Mouse (Mus musculus): ENCODE results near the gene Rexo4.
A peak's percentile ranks its signal among the peaks of the same experiment; 100 is the strongest.

Gene Rexo4

DNA sequence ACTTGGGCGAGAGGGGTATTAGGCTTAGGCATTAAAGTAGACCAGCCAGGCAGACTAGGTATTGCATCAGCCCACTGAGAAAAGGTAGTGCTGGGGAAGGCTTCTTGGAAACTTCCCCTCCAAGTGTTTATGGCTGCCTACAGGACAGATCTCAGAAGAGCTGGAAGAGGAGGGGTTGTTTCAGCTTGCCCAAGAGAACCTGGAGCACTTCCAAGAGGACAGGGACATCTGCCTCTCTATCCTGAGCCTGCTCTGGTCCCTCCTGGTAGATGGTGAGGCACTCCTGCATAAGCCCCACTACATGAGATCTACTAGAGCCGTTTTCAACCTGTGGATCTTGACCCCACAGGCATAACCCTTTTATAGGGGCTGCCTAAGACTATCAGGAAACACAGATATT lies 13.8 kb downstream of the Rexo4 start:
- no peak for DNase-seq (ENCODE audit: low read depth, low spot score)

DNA sequence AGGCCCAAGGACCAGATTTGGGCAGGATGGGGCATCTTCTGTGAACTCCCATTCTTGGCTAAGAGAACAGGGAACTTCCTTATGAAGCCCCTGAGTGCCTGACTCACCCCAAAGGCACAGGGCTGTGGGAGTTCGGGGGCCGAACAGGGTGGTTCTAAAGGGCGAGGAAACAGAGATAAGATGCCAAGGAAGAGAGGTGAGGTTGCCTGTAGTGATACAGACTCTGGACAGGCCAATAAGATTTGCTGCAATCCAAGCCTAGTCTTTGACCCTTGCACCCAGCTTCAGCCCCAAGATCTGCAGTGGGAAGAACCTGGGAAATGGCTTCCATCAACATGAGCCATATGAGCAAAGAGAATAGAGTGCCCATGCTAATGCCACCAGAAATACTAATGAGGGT lies 20.9 kb downstream of the Rexo4 start:
- DNase-seq (ENCODE audit: low read depth, low spot score) = no peak

DNA sequence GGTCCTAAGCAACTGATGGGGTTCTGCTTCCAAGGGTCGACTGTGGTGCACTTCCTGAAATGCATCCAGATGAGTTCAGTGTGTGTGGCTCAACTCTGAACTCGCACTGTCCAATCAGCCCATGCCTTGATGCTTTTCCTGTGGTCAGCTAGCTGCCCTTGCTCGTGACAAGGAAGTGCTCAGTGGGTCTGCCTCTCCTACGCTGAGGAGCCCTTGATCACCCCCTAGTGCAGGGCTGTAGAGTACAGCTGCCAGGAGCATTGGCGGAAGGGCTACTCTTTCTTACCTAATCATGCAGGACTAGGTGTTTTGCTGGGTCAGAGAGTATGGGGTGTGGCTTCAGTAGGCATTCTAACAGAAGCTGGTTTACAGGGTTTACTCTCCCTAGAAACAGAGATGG lies 22.6 kb downstream of the Rexo4 start:
- no peak for DNase-seq (ENCODE audit: low read depth, low spot score)

DNA sequence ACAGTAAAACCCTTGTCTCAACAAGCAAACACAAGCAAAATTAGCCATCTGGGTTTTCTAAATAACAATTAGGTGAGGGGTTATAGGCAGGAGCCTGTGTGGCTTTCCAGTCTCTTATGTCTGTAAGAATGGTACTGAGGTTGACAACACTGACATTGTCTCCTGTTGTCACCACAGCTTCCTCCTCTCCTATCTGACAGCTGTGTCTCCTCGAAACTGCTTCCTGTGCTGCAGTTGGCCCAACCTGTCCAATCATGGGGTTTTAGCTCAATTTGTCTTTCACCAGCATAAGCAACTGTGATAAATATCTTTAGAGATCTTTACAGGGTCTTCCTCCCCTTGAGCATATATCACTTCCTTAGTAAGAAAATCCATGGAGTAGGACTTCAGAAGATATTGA lies 27.8 kb downstream of the Rexo4 start:
- DNase-seq (ENCODE audit: low read depth, low spot score) = no peak

DNA sequence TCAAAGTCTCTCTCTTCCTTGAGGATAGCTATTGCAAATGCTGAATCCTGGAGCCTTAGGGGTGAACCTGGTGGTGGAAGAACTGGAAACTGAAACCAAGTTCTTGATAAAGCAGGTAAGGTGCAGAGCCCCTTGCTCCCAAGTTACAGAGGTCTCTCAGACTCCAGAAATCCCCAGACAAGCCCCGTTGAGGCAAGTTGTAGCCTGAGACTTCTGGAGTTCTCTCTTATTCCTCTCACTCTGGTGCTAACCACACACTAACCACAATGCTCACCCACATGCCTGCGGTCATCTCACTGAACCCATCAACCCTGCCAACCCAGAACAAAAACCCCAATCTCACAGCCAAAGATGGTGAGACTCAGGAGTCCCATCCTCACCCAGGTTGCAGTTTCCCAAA lies 28.9 kb downstream of the Rexo4 start:
- DNase-seq (ENCODE audit: low read depth, low spot score) = no peak

DNA sequence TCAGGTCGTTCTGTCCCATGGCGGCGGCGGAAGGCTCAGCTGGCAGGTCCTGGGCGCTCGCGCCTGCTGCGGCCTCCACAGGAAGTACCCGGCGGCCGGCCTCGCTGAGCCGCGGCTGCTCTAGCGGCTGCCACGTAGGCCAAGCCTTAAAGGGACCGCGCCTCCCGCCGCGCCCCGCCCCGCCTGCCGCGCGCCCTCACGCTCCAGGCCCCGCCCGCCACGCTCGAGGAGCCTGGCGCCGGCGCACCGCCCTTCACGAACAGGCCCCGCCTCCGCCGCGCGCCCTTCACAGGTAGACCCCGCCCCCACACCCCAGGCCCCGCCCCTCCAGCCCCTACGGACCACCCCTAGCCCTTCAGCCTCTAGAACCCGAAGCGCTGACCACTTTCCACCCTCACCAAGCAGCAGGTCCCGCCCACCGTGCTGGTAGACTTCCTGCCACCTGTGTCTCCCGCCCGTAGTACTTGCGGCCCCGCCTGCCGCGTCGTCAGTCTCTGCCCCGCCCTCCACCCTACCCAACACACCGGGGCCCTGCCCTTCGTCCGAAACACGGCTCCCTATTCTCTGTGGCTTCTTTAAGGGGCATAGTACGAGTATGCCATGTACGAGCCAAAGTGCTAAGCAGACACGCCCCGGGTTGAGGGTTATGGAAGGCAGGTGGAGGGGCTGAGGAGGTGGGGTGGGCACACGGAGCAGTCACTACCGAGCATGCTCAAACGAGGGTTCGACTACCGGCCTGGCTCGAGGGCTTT lies 30.7 kb downstream of the Rexo4 start, which contains the start of the genes Surf4 and Stkld1:
Surf4 (minus strand) TSS at position 625 of the 752 bp plus-strand sequence.
Stkld1 (plus strand) TSS at position 744 of the 752 bp plus-strand sequence.
- DNase-seq (ENCODE audit: low read depth, low spot score) = peak; percentile 86

DNA sequence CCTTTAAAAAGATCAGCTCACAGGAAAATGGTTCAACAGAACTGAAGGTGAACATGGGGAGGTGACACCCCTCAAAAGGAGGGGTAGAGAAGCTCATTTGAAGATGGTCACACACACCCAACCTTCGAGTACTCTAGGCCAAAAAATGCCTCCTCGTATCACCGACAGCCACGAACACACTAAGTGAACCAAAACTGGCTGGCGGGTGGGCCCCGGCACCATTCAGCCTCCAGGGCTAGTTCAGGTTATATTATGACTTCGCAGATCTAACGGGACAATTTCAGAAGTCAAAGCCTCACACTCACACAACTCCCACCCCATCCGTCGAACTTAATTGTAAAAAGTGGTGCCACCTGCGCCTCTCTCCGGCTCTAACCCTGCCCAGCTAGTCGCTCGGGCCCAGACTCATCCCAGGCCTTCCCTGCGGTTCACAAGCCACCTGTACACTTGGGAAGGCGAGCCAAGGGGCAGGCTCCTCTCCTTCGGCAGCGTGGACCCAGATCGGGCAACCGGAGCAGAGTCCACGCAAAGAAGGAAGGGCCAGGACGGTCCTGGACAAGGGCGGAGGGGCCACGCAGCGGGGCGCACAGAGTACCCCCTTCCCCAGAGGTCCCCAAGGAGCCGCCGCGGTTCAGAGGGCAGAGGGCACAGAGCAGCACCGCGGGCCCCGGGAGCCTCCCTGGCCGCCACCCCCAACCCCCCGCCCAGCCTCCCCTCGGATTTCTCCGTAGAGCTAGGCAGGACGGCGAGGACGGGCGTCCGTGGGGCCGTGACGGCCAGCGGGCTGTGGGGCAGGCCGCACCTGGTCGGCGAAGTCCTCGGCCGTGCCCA lies 31.5 kb downstream of the Rexo4 start:
- DNase-seq (ENCODE audit: low read depth, low spot score) = no peak

DNA sequence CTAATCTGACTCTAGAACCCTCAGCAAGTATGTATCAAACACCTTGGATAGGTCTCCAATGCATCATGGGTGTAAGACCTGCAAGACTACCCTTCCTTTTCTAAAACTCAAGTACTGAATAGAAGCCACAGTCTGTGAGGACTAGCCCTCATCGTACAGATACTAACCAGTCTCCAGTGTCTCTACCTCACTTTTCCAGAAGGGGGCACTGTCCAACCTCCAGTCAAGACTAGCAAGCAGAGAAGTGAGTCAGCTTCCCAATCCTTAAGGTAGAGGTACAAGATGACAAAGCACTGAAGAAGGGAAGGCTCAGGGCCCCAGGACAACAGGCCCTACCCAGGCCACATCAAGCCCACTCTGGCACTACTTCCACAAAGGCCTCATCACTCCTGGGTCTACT lies 33.8 kb downstream of the Rexo4 start:
- no peak for DNase-seq (ENCODE audit: low read depth, low spot score)

DNA sequence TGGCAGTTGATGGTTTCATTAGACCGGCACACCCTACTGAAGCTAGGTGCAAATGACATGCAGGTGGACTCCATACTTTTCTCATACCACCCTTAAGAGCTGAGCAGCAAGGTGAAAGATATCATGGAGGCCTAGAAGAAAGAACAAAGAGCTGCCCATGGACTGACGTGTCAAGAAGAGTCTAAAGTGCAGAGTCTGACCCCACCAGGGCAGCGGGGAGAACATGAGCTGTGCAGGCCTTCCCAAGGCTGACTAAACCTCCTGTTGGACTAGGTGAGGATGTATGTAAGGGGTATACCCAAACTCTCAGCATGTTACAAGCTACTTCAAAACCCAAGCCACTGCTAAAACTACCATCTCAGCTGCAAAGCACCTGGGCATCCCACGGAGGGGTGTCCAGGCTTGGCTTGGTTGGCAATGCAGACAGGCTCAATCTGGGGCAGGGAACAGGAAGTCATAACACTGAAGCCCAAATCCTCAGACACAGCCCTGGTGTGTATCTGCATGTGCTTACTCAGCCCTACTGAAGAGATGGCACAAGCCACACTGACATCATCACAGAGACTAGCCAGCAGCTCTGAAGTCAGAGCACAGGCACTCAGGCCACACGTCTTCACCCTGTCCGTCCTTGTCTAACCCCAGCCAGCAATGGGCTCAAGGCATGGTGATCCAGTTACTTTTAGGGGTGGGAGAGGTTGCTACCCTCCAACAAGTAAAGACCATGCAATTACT lies 36.3 kb downstream of the Rexo4 start:
- no peak for DNase-seq (ENCODE audit: low read depth, low spot score)

DNA sequence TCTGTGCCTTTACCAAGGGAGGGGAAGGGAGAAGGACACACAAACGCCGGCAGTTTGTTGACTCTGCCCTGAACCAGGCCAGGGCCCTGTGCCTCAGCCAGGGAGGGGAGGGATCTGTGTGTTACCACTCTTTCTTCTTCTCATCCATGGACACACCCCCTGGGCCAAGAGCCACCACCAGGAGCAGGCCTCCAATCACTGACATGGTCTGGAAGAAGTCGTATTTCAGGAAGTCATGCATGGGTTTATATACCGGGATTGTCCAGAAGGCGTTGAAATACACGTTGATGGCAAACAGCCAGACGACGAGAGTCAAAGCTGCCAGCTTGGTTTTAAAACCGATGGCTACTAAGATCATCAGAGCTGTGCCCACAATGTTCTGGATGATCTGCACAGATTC lies 42.4 kb downstream of the Rexo4 start:
- no peak for DNase-seq (ENCODE audit: low read depth, low spot score)

DNA sequence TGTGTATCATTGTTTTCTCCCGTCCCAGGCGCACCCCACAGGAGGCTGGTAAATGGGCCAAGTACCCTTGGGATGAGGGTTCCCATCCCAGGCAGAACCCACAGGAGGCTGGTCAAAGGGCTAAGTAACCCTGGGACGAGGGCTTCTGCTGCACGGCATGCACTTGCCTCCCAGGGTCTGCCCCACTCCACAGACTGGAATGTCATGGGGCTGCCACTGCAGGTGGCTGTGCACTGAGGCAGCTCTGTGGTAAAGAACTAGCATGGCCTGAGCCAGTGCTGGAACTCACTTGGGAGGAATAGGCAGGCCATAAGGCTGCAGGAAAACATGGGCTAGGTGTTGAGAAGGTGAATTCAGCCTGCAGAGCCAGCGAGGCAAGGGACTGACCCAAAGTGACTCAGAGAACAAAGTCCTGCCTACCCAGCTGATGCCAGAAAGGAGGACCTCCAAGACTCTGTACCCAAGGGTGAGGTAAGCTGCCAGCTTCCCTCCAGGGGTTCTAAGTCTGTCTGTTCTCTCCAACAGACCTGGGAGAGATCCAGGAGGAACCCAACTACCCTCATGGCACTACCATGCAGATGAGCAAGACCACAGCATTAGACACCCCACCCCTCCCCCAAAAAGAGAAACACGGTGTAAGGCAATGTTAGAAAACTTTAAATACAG lies 43.9 kb downstream of the Rexo4 start:
- DNase-seq (ENCODE audit: low read depth, low spot score) = no peak

DNA sequence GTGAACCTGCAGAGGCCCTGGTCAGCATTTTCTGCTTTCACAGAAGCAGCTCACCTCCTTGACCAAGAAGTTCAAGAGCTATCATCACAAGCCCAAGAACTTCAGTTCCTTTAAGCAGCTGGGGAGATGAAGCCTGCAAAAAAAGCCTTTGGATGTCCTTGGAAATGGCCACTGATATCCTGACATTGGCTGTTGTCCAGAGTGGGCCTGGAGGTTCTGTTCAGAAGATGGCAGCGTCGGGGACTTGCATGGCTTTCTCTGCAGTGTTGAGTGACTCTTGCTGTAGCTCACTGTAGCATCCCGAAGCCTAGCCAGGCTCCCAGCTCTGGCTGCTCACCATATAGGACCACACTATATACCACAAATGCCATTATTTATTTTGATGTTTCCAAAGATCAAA lies 44.5 kb downstream of the Rexo4 start:
- no peak for DNase-seq (ENCODE audit: low read depth, low spot score)

DNA sequence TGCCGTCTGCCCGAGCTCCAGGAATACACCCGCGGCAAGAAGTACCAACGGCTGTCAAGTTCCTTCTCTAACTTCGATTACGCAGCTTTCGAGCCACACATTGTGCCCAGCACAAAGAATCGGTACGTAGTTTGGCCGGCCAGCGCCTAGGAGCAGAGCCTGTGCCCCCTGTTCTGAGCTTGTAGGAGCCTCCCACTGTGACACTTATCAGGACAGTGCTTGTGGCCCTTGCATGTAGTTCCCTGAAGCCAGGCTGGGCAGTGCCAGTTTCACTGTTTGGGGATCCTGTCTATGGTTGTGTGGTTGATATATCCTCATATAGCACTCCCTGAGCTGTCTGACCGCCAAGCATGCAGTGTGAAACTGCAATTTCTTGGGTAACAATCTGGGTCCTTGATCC lies 47.4 kb downstream of the Rexo4 start:
- no peak for DNase-seq (ENCODE audit: low read depth, low spot score)

DNA sequence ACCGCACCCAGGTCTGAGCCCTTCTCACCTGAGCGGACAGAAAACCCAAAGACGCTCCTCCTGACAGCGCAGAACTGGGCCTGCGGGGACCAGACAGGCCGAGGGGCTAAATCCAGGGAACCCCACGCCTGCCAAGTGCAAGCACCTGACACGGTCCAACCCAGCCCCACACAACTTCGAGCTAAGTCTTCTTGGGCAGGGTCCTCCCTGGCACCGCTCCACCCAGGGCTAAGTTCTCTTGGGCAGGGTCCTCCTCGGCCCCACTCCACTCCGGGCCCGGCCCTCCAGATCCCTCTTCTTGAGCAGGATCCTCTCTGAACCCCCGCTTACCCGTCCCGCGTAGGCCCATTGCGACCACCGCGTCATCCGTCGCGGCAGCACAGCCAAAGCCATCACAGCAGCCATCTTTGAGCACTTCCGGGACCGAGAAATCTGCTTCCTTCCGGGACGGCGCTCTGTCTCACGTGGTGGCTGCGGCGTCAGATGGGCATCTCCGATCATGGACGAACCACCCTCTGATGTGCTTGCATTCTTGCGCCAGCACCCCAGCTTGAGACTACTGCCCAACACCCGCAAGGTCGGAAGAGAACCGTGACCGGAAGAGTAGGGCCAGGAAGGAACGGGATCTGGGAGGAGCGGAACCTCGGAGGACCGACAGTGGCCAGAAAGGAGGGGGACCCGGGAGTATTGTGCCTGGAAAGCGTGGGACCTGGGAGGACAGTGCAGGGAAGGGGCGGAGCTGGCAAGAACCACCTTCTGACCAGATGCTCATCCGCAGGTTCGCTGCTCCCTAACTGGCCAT lies 48.1 kb downstream of the Rexo4 start, which contains the start of the genes Surf2 and Surf1:
Surf2 (plus strand) TSS at position 441 of the 802 bp plus-strand sequence.
Surf1 (minus strand) TSS at position 604 of the 802 bp plus-strand sequence.
- no peak for DNase-seq (ENCODE audit: low read depth, low spot score)

DNA sequence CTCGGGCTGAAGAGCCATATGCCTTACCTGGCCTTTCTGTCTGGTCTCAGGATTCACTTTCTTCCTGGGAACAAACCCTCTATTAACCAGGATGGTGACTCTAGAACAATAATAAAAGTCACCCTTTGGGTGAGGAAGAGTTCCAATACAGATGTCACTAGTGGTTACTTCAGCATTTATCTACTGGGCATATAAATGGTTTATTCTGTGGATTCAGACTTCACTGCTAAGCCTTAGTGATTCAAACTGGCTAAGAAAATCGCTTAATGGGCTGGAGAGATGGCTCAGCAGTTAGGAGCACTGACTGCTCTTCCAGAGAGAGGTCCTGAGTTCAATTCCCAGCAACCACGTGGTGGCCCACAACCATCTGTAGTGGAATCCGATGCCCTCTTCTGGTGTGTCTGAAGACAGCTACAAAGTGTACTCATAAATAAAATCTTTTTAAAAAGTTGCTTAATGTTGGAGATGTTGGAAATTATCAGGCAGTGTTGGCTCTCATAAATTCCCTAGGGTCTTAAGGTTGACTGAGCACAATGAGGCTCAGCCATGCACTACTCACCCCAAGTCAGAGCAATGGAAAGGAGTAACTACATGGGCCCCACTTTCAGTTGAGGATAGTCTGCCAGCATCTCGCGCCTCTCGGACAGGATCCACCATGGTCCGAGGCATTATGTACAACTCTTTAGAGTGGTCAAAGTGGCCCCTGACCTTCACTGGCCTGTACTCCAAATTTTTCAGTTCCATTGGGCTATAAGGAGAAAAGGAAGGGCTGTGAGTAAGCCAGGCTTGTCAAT lies 49.8 kb downstream of the Rexo4 start:
- no peak for DNase-seq (ENCODE audit: low read depth, low spot score)

DNA sequence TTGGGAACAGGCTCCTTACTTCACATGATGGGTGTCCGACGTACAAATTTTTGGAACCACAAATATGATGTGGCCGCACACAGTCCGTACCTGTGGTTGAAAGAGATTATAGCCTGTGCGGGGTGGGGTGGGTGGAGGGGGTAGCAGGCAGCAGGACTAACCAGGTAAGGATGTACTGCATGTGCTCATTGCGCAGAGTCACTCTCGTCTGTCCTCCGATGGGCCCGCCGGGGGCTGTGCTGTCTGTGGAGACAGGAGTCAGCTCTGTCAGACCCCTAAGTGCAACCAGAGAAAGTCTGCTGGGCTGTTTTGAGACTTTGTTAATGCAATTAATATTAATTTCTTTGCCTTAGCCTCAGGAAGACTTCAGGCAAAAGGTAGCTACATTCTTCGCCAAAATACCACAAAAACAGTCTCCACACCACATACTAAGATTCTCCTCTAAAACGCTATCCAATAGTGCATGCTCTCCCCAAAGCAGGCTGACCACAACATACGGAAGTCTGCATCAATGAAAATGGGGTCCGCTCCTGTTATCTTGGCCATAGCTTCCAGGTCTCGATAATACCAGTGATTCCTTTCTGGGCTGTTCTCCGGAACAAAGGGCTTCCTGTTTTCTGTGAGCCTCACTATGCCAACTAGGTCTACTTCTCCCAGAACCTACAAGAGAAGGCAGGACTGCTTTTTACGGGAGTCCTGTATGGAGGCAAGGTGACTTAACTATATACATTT lies 50.6 kb downstream of the Rexo4 start:
- DNase-seq (ENCODE audit: low read depth, low spot score) = no peak

DNA sequence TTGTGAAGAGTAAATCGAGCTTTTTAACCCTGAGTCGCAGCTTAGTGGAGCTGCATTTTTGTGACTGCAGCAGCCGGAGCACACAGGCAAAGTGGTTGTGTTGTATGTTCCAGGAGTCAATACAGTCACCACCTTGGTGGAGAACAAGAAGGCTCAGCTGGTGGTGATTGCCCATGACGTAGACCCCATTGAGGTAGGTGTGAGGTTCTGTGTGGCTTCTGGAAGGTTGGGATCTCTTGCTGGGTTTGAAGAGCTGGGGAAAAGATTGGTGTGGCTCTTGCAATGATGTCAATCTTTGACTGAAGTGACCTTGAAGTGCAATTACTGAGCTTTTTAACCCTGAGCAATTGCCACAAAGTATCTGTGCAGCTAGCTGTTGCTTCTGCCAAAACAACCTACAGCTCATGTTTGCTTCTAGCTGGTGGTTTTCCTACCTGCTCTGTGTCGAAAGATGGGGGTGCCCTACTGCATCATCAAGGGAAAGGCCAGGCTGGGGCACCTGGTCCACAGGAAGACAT lies 51.9 kb downstream of the Rexo4 start:
- DNase-seq (ENCODE audit: low read depth, low spot score) = no peak

DNA sequence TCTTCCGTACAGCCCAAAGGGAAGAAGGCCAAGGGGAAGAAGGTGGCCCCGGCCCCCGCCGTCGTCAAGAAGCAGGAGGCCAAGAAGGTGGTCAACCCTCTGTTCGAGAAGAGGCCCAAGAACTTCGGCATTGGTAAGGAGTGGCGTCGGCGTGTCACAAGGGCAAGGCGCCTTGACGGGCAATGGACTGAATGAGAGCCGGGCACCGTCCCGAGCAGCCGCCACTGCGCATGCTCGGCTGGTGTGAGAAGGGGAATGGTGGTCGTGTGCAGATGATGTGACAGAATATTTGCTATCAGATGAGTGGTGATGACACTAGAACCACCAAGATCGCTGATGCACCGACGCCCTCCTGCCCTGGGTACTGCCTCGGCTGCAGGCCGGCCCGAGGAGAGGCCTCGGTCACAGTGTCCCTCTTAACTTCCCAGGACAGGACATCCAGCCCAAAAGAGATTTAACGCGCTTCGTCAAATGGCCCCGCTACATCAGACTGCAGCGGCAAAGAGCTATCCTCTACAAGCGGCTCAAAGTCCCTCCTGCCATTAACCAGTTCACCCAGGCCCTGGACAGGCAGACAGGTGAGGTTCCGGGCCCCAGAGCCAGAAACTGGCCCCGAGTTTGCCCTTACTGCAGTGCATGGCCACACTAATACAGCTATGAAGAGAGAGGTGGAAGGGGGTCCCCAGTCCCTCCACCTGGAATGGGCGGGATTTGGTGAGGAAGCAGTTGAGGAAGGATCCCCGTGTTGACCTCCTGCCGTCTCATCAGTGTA lies 53.0 kb downstream of the Rexo4 start:
- DNase-seq (ENCODE audit: low read depth, low spot score) = no peak
